In the genomic region with DNA sequence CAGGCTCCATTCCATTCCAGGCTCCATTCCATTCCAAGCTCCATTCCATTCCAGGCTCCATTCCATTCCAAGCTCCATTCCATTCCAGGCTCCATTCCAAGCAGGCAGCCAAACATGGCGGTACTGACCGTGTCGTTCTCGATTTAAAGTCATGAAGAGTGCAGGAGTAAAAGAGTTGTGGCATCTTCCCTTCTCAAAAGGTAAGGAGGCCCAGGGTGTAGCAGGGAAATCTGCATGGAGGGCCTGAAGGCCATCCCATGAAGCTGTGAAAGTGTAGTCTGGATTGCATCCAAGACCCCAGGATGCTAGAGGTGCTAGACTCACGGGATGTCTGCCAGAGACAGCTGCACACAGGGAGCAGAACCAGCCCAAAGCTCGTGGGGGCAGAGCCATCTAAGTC, we compare ENCODE assay signal across 9 mouse cellular contexts. TPM values are rescaled to one million over a fixed set of nuclear protein-coding genes. Genes with fewer than 3 reads are reported as not detected.
A peak's percentile ranks its signal among the peaks of the same experiment; 100 is the strongest.
DNase-seq lines count a peak whose midpoint lies in the region; ATAC-seq lines count a peak whose summit lies in the region.
"Had no signal": no experiment of that assay in that cellular context is flagged by ENCODE, and none has a peak within 500 bp of the region (broad histone marks: within the 10 kb centered on the region; RNA-seq: fewer than 3 reads in every experiment).

No protein-coding gene starts in this region.

- intact Hi-C loops in heart, postnatal 25 days (cut with DNase I) = no loop called here

- peak overlapping the region; percentile 74 for H3K9ac ChIP-seq in heart, embryonic 13.5 days
- H3K9ac ChIP-seq: neural tube, embryonic 12.5 days had no signal

- no peaks in the 10 kb centered on the region for H3K27me3 ChIP-seq in heart, embryonic 13.5 days (replicated peaks)

- no peaks in the 10 kb centered on the region for H3K9me3 ChIP-seq in heart, embryonic 13.5 days
- H3K9me3 ChIP-seq: neural tube, embryonic 12.5 days had no signal

- no peak for ATAC-seq in heart, embryonic 13.5 days (ENCODE audit: extremely low read depth, insufficient number of reproducible peaks, low FRiP score, low TSS enrichment)
- ATAC-seq in frontal cortex, adult (ENCODE audit: low TSS enrichment) = no peak
- no peak for ATAC-seq in monocyte, adult 5-6 weeks (replicated peaks; ENCODE audit: insufficient number of reproducible peaks, low FRiP score, low TSS enrichment, poor library complexity, severe bottlenecking)

- H3K4me2 ChIP-seq in heart, embryonic 13.5 days = peak overlapping the region; percentile 60
- H3K4me2 ChIP-seq: neural tube, embryonic 12.5 days had no signal

- 41% methylated on average over 6 of the region's 6 CpGs for WGBS in heart, embryonic 13.5 days

- peaks cover 4% of the 10 kb centered on the region for H3K36me3 ChIP-seq in heart, embryonic 13.5 days
- H3K36me3 ChIP-seq: neural tube, embryonic 12.5 days had no signal

- H3K27ac ChIP-seq in heart, embryonic 13.5 days (replicated peaks) = peak overlapping the region; percentile 42; the same call in 1 of the 2 replicates
- H3K27ac ChIP-seq: neural tube, embryonic 12.5 days had no signal

- H3K4me3 ChIP-seq in heart, embryonic 13.5 days = peak overlapping the region; percentile 54
- H3K4me3 ChIP-seq: neural tube, embryonic 12.5 days had no signal

- DNase-seq in heart, adult 11 months = peak; percentile 93
- DNase-seq in heart, postnatal 25 days (ENCODE audit: low spot score) = no peak
- DNase-seq in Muller cell, postnatal 12 days (ENCODE audit: inconsistent ontology term) = peak; percentile 39
- peak; percentile 40 to 55 for DNase-seq in kidney, postnatal 4 days
- DNase-seq in urinary bladder, postnatal 36 days (ENCODE audit: low spot score in 2 of 2) = no peak

- H3K4me1 ChIP-seq in heart, embryonic 13.5 days = peaks cover 27% of the 10 kb centered on the region

RNA-seq across cellular contexts. Expression of a gene that starts 2.5 kb away (rescaled TPM):
- 10 to 100 TPM; 41.4 to 41.8 TPM for total RNA-seq in heart, postnatal 25 days (2021)
- polyA plus RNA-seq in heart, embryonic 13.5 days (2015; fragmentation: Nextera tagmentation; extraction: Ambion mirVana) = 67.2 and 70.4 TPM in 2 replicates
- 4.2 to 14.4 TPM (median 7.1 TPM) in 3 replicates for total RNA-seq in monocyte, adult 5-6 weeks (2017)

RNA-seq across cellular contexts. Expression of a gene that starts 28.8 kb away (rescaled TPM):
- 10 to 100 TPM; 75.9 to 80.6 TPM for total RNA-seq in heart, postnatal 25 days (2021)
- 15.1 and 16.8 TPM in 2 replicates for polyA plus RNA-seq in heart, embryonic 13.5 days (2015; fragmentation: Nextera tagmentation; extraction: Ambion mirVana)
- total RNA-seq in monocyte, adult 5-6 weeks (2017) = 0.39 TPM in 1 of 3 replicates, not detected in the others

Comparison
In these comparisons a context has a peak if more than half of its experiments do, and no peak if none do; other contexts are left out.
1. DNase-seq: peak in heart, adult 11 months (single experiment), Muller cell, postnatal 12 days (single experiment) and kidney, postnatal 4 days (2 of 2); none in heart, postnatal 25 days (single experiment) and urinary bladder, postnatal 36 days (0 of 2).
2. RNA of a gene that starts 28.8 kb away (total RNA-seq): 75.9 to 80.6 TPM in heart, postnatal 25 days; 0.39 TPM in monocyte, adult 5-6 weeks; every median in the first group is over 10 times any median in the second.